Mouse (Mus musculus): ENCODE measurements around the gene Gm20517. TPM values are rescaled to one million over a fixed set of nuclear protein-coding genes. Genes with fewer than 3 reads are reported as not detected.
"Not testable (repeated sequence)": the region's sequence is repeated elsewhere in the genome, so short reads cannot be mapped to it uniquely, and the experiment has no call there.

Gm20517 gene
- total RNA-seq, 2 experiments from 2014 or later: 6.1 to 6.6 TPM

DNA sequence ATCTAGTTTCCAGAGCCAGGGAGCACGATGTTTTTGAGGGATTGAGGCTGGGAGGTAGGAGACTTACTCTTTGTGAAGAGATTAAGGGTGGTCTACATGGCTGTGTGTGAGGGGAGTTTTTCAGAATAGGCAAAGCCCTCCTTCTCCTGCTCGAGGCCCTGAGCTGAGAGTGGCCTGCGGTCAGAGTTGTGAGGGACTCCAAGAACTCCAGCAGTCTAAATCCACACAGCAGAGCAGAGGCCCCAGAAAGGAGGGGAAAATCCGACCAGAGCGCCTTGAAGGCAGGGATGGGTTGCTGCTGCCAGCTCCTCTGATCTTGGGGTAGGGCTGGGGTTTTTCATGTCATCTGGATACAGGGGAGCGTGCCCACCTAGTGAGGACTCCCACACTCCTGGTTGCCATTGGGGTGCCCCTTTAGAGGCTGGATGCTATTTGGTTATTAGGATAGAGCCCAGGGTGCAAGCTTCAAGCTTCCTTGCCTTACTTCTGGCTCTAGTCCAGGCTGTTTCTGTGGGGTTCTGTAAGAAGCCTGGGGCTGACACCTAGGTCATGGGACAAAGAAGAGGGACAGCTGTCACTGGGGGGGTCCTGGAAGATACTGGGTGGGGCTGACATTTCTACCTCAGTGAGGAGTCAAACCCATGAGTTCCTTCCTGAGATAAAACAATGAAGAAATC lies 15.1 kb upstream of the Gm20517 start:
- DNase-seq (ENCODE audit: low spot score in 2 of 2): no peak

DNA sequence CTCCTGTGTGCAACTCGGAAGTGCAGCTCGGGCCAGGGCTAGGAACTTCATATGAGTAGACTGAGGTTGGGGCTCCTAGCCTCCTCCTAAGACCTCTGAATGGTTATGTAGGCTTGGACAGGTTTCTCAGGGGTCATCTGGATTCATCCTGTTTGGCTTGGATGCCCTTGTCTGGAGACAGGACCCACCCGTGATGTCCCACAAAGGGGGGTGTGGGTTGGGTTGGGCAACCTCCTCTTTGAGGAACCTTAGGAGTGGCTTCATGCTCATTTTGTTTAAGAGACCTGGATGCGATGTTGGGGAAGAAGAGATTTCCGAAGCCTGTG lies 14.6 kb upstream of the Gm20517 start:
- DNase-seq (ENCODE audit: low spot score in 2 of 2): no peak

DNA sequence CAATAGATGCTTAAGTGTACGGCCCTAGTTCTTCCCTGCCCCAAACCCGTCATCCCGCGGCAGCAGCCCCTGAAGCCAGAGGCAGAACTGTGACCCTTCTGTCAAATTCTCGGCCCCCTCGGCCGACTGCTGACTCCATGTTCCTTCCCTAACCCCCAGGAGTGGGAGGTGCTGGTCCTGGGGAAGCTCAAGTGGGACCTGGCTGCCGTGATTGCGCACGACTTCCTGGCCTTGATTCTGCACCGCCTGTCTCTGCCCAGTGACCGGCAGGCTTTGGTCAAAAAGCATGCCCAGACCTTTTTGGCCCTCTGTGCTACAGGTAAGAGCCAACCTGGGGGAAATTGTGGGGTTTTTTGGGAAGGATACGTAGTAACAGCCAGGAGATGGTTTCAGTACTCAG lies 14.1 kb upstream of the Gm20517 start:
- no peak for DNase-seq (ENCODE audit: low spot score in 2 of 2)

DNA sequence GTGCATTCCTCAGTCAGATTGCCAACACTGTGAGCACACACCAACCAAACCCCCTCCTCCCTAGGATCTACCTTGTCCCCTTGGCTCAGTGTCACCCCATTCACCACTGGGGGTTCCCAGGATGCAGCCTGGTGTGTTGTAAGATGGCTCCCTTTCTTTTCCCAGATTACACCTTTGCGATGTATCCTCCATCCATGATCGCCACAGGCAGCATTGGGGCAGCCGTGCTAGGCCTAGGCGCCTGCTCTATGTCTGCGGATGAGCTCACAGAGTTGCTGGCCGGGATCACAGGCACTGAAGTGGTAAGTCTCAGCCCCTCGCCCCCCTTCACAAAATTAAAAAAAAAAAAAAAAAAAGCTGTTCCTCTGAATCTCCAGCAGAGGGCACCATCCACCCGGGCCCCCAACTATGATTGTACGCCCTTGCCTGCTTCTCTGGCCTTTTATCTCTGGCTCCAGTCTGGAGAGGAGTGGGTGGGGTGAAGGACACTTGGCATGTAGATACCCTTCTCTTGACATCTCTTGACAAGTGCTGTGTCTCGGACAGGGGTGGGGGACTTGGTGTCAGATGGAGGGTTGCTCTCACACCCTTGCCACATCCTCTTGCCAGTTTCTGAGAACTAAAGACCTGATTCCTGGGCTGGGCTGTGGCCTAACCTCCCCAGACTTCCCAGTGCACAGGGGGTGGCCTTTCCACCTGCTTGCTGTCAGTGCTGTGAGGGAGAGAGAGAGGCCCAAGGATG lies 13.4 kb upstream of the Gm20517 start:
- no peak for DNase-seq (ENCODE audit: low spot score in 2 of 2)

DNA sequence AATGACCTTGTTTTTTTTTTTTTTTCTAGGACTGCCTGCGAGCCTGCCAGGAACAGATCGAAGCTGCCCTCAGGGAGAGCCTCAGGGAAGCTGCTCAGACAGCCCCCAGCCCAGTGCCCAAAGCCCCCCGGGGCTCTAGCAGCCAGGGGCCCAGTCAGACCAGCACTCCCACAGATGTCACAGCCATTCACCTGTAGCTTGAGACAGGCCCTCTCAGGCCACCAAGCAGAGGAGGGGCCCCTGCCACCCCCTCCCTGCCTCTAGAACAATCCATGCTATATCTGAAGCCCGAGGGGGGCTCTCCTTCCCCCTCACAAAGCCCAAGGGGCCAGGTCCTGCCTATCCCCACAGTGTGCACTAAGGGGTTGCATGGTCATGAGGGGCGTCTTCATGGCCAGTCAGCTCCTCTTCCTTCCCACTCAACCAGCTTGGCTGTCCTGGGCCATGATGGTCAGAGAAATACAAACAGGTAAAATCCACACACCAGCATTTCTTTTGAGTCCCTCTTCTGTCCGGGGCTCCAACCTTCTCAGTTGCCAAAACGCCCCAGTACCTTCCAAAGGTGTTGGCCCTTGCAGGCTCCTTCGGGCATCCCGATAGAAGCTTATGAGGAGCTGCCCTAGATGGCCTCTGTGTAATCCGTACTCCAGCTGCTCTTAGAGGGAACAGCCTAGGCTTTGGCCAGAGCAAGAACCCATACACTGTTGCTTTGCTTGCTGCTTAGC lies 12.6 kb upstream of the Gm20517 start:
- not testable (repeated sequence) for DNase-seq (ENCODE audit: low spot score in 2 of 2)

DNA sequence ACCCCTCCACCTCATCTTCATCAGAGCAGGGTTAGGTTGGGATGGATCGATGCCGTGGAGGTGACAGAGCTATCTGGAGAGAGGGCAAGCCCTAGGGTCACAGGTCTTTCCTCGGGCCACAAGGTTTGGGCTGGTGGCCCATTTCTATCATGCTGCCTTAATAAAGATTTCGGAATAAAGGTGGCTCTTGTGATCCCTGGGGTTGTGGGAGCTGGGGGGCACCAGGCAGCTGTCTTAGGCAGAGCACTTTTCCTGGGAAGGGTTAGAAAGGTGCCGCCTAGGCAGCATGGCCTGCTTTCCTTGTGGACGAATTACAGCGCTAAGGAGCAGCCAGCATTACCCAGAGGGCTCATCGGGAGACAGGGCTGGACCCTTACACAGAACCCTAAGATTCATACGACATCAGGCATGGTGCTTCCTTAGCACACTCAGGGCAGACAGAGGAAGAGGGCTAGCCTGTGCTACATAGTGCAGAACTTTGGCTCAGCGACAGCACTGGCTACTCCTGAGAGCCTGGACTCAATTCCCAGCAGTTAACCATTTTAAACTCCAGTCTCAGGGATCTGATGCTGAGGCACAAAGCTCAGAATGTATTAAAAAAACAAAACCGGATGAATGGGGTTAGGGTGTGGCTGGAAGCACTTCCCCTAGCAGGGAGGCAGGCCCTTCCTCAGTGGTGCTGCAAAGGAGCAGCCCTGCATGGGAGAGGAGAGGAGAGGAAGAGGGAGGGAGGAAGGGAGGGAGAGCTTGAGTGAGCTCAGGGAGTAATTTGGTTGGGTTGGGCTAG lies 11.7 kb upstream of the Gm20517 start:
- no peak for DNase-seq (ENCODE audit: low spot score in 2 of 2)

DNA sequence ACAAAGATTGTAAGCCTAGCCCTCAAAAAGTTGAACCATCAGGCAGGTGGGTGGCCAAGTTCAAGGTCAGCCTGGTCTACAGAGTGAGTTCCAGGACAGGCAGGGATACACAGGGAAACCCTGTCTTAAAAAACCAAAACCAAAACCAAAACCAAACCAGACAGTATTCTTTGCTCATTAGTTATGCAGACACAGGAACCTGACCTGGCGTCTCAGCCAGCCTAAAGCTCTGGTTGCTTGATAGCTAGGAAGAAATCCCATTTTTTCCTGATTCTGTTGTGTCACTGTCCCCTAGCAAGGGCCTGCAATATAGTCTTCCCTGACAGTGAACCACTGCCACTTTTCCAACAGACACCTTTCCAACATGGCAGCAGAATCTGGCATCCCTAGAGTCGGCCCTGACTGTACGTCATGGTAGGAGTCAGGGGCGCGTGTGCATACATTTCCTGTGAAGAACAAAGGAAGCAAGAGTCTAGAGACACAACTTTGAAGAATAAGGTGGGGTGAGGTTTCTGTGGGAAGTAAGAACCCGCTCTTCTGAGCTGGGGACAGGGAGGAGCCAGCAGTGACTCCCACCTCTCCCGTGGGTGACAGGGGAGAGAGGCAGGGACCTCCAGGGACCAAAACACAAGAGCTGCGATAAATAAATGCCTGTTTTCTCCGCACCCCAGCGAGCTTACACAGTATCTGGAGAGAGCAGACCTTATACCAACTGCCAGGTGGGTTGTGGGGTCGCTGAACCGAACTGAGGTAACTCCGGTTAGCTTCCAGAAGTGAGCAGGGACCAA lies 10.6 kb upstream of the Gm20517 start:
- DNase-seq (ENCODE audit: low spot score in 2 of 2): no peak

DNA sequence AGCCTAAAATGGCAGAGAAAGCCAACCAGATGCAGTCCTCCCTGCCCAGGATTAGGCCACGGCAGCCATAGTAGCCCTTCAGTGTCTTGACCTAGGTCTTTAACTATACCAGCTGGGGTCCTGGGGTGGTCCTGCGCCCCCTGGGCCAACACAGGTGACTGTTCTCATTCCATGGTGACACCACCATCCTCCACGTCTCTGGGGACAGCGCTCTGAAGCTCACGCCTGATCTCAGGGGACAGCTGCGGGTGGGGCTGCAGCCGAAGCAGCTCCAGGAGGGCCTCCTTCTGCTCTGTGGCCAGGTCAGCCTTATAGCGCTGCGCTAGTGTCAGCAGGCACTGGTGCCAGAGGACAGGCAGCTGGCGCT lies 10.0 kb upstream of the Gm20517 start:
- DNase-seq (ENCODE audit: low spot score in 2 of 2): no peak

DNA sequence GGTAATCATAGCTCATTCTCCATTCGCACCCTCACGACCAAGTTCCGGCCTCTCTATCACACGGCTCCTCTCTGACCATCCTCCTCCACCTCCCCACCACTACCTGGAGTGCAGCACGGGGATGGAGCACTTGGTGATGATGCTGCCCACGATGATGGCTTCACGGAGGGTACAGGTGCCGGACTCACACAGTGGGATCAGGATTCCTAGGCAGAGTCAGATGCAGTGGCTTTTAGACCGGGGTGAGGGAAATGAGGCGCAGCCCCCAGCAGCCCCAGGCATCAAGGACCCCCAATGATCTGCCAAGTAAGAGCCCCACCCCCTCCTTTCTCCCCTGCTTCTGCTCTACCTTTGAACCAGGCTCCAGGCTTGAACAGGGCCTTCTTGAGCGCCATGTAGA lies 9.1 kb upstream of the Gm20517 start:
- DNase-seq (ENCODE audit: low spot score in 2 of 2): no peak

DNA sequence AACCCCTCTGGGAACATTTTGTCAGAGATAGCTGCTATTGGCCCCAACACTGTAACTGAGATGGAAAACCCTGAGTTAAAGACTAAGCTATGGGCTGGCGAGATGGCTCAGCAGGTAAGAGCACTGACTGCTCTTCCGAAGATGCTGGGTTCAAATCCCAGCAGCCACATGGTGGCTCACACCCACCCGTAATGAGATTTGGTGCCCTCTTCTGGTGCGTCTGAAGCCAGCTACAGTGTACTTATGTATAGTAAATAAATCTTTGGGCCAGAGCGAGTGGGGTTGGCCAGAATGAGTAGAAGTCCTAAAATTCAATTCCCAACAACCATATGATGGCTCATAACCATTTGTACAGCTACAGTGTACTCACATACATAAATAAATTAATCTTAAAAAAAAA lies 5.2 kb upstream of the Gm20517 start:
- no peak for DNase-seq (ENCODE audit: low spot score in 2 of 2)

DNA sequence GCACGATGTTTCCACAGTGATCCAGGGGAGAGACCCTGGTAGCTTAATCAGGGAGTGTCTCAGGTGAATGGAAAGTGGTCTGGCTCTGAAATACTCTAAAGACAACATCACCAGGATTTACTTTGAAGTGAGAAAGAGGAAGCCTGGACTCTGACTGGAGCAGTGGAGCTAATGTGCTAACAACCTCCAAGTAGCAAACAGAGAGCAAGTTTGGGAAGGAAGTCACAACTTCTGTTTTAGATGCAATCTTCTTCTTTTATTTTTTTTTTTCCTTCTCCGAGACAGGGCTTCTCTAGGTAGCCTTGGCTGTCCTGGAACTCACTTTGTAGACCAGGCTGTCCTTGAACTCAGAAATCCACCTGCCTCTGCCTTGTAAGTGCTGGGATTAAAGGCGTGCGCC lies 2.2 kb upstream of the Gm20517 start:
- DNase-seq (ENCODE audit: low spot score in 2 of 2): no peak

DNA sequence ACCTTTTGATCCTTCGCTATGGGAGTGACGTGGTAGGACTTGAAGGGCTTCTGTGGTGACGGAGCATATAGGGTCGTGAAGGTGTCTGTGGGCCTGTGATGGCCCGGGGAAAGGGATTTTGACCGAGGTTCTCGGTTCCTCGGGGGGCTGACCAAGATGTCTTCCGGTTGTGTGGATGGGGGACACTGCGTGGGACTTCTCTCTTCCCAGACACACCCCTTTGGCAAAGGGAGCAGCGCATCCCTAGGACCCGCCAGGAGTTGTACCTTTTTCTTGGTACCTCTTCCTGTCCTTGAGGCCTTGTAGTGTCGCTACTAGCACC lies 233 bp downstream of the Gm20517 start:
- no peak for DNase-seq (ENCODE audit: low spot score in 2 of 2)

DNA sequence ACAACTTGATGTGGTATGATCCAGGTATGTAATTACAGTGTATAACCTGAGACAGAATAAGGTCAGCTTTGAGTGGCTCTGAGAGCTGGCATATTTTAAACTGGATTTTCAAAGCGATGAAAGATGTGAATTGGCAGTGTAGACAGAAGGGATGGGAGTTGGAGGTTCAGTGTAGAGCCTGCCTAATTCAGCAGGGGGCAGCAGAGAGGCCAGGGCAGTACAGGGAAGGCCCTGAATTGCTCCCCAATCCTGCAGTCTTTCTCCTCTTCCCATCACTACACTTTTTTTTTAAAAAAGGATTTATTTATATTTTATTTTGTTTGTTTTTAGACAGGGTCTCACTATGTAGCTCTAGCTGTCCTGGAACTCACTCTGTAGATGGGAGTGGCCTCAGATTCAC lies 2.6 kb downstream of the Gm20517 start:
- DNase-seq (ENCODE audit: low spot score in 2 of 2): no peak

DNA sequence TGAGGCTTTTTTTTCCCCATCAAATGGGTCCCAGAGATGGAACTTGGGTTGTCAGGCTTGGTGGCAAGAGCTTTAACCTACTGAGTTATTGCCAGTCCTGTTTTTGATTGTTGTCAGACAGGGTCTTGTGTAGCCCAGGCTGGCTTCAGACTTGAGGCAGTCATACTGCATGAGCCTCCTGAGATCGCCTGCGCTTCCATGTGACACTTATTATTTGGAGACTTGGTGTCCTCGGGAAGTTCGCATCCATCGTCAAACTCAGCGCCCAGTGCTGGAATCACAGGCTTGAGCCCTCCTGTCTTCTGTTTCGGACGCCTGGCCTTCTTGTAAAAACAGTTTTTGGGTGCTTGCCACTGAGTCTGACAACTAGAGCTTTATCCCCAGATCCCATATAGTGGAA lies 4.7 kb downstream of the Gm20517 start:
- DNase-seq (ENCODE audit: low spot score in 2 of 2): no peak

DNA sequence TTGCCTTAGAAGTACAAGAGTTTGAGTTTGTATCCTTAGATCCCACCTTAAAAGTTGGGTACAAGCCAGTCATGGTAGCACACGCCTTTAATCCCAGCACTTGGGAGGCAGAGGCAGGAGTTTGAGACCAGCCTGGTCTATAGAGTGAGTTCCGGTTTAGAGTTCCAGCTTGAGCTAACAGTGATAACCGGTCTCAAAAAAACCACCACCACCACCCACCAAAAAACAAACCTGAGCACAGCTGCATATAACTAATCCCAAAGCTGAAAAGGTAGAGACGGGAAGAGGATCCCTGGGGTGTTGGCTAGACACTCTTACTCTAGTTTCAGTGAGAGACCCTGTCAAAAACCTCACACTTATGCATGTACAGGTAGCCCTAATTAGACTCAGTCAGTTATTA lies 5.3 kb downstream of the Gm20517 start:
- no peak for DNase-seq (ENCODE audit: low spot score in 2 of 2)

DNA sequence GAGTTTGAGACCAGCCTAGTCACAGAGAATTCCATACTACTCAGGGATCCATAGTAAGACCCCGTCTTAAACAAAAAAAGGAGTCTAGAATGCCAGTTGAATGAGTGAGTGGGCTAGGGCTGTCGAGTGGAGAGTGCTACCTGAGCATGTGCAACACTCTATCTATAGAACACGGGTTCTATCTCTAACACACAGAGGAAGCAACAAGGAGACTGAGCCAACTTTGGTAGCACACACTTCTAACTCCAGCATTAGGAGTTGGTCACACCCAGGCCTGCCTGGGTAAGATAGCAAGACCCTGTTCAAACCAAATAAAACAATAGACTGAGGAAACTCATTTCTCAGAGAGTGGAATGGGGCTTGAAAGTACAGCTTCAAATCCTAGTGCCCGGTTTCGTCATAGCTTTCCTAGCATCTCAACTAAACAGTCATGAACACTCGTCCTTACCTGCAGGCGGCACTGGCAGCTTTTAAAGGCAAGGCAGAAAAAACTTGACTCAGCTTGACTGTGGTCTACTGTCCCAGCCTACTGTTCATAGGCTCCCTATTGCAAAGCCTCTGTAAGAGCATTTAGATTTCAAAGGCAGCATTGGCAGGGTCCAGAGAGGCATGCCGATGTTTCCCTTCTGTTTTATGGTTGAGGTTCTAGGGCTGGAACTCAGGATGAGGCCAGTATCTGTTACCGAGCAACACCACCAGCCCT lies 6.4 kb downstream of the Gm20517 start:
- no peak for DNase-seq (ENCODE audit: low spot score in 2 of 2)

DNA sequence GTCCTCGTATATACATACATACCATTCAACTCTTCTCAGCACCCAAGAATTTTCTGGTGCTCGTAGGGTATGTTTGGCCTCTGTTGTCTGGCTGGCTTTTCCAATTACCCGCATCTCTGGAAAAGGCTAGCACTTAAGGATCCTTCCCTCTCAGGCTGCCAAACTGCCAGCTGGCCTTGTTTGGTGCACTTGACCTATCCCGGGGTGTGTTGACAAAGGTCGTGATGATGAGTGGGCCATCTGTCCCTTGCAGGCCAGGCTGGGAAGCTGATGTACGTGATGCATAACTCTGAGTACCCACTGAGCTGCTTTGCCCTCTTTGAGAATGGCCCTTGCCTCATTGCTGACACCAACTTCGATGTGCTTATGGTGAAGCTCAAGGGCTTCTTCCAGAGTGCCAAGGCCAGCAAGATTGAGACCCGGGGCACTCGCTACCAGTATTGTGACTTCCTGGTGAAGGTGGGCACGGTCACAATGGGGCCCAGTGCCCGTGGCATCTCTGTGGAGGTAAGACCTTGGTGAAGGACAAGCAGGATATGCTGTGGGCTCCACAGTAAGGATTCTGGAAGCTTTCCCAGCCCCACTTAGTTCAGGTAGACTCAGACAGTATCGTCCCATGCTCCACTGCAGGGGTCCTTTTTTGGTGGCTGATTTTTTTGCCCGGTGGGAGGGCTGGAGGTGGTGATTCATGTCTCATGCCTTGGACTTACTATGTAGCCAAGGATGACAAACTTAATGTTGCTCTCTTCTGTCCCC lies 7.3 kb downstream of the Gm20517 start:
- DNase-seq (ENCODE audit: low spot score in 2 of 2): no peak

DNA sequence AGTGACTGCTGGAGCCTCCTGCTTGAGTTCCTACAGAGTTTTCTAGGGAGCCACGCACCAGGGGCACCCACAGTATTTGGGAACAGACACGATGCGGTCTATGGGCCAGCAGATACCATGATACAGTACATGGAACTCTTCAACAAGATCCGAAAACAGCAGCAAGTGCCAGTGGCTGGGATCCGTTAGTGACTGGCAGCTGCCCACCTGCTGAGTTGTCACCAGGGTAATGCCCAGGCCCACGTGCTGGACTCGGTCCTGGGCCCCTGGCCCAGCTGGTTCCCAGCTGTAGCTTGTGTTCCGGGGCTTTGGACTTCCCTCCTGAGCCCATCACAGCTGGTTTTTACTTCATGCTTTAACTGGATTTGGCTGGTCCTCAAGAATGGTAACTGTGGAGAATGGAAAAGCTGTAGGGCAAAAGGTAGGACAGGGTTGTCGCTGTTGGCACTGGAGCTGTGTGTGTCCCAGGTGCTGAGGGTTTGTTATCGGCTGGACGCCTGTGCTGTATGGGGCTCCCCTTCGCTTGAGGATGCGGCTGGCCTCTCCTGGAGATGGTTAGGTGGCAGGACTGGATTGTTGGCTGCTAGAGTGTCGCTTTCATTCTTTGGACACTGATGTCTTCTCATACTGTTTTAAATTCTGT lies 11.6 kb downstream of the Gm20517 start:
- no peak for DNase-seq (ENCODE audit: low spot score in 2 of 2)

DNA sequence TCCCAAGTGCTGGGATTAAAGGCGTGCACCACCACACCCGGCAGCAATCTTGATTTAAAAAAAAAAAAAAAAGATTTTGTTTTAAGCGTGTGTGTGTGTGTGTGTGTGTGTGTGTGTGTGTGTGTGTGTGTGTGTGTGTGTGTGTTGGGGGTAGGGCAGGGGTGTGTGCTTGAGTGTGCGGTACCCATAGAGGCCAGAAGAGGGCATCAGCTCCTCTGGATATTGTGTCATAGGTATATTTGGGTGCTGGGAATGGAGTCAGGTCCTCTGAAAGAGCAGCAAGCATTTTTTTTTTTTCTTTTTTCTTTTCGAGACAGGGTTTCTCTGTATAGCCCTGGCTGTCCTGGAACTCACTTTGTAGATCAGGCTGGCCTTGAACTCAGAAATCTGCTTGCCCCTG lies 13.2 kb downstream of the Gm20517 start:
- DNase-seq (ENCODE audit: low spot score in 2 of 2): not testable (repeated sequence)
